Mouse (Mus musculus) embryonic fibroblast, embryonic 13.5 days (primary cell): ENCODE data around the gene Cd83. TPM values are rescaled to one million over a fixed set of nuclear protein-coding genes. Genes with fewer than 3 reads are reported as not detected.

Source experiments
- H3K27ac ChIP-seq: 2 replicates; pipeline ENCODE4 v1.5.1; 2012; ENCODE audit warnings: low read length, control low read depth, inconsistent platforms; ENCODE audit not compliant: insufficient read depth
- H3K4me1 ChIP-seq: 2 replicates; pipeline ENCODE4 v1.6.1; 2011; ENCODE audit warnings: low read length; ENCODE audit not compliant: control insufficient read depth, insufficient read depth
- H3K4me3 ChIP-seq: 2 replicates; pipeline ENCODE4 v1.5.1; 2011; ENCODE audit warnings: mild to moderate bottlenecking, control low read depth, low read length; ENCODE audit not compliant: insufficient read depth
- CTCF ChIP-seq: IDR thresholded peaks from 2 replicates; pipeline ENCODE4 v1.5.1; 2011; ENCODE audit warnings: mild to moderate bottlenecking, control low read depth, low read length, moderate library complexity, borderline replicate concordance; ENCODE audit not compliant: insufficient read depth
- POLR2A ChIP-seq: IDR thresholded peaks from 2 replicates; pipeline ENCODE4 v1.6.1; 2011; ENCODE audit warnings: low read depth, mild to moderate bottlenecking, control low read depth, low read length, moderate library complexity
- polyA plus RNA-seq: library from polyadenylated mRNA; stranded (reverse); fragments of >200 nt; gene quantifications from 2 replicates; pipeline ENCODE4 v1.2.4, GENCODE M21; 2011; ENCODE audit warnings: low read depth; ENCODE audit not compliant: missing spikeins, insufficient read length

Gene Cd83
- polyA plus RNA-seq, 1 experiment = 0.25 TPM

GRCm38 (mm10) chr13:43828648-43829047 lies 44.1 kb downstream of the Cd83 start:
- H3K4me1 ChIP-seq = no peaks in the 10 kb centered on the region
- no peak overlapping the region for H3K27ac ChIP-seq
- no peak overlapping the region for H3K4me3 ChIP-seq
- no peak for TF ChIP-seq POLR2A
- no peak for TF ChIP-seq CTCF

- TF ChIP-seq POLR2A (no peak), CTCF (no peak)
- Histone ChIP-seq H3K4me3 (no peak overlapping the region), H3K4me1 (no peaks in the 10 kb centered on the region), H3K27ac (no peak overlapping the region)
Observed at GRCm38 (mm10) chr13:43830892-43831673, 46.5 kb downstream of the Cd83 start.

- TF ChIP-seq POLR2A = no peak
- TF ChIP-seq CTCF = no peak
- no peak overlapping the region for H3K27ac ChIP-seq
Observed at GRCm38 (mm10) chr13:43832731-43833130, 48.2 kb downstream of the Cd83 start.

GRCm38 (mm10) chr13:43836376-43836775 lies 51.8 kb downstream of the Cd83 start:
- Histone ChIP-seq H3K27ac (no peak overlapping the region), H3K4me1 (no peaks in the 10 kb centered on the region), H3K4me3 (no peak overlapping the region)
- TF ChIP-seq CTCF = no peak

More at GRCm38 (mm10) chr13:43832731-43833130, 48.2 kb downstream of the Cd83 start:
- Histone ChIP-seq H3K4me1 (no peaks in the 10 kb centered on the region), H3K4me3 (no peak overlapping the region)

- no peaks in the 10 kb centered on the region for H3K4me1 ChIP-seq
- H3K4me3 ChIP-seq = no peak overlapping the region
- TF ChIP-seq CTCF = no peak
- no peak for TF ChIP-seq POLR2A
- H3K27ac ChIP-seq = no peak overlapping the region
Observed at GRCm38 (mm10) chr13:43837812-43838211, 53.2 kb downstream of the Cd83 start.

GRCm38 (mm10) chr13:43845151-43845550 lies 60.6 kb downstream of the Cd83 start:
- TF ChIP-seq CTCF = no peak
- TF ChIP-seq POLR2A = no peak
- Histone ChIP-seq H3K4me3 (no peak overlapping the region), H3K27ac (no peak overlapping the region)

GRCm38 (mm10) chr13:43847186-43847585 lies 62.6 kb downstream of the Cd83 start:
- no peak overlapping the region for H3K27ac ChIP-seq
- TF ChIP-seq POLR2A (no peak), CTCF (no peak)
- no peak overlapping the region for H3K4me3 ChIP-seq
- no peaks in the 10 kb centered on the region for H3K4me1 ChIP-seq

More at GRCm38 (mm10) chr13:43845151-43845550, 60.6 kb downstream of the Cd83 start:
- H3K4me1 ChIP-seq = no peaks in the 10 kb centered on the region

- Histone ChIP-seq H3K4me3 (no peak overlapping the region), H3K27ac (no peak overlapping the region)
- TF ChIP-seq POLR2A = no peak
- no peak for TF ChIP-seq CTCF
Observed at GRCm38 (mm10) chr13:43849816-43850215, 65.2 kb downstream of the Cd83 start.

GRCm38 (mm10) chr13:43851108-43851507 lies 66.5 kb downstream of the Cd83 start:
- Histone ChIP-seq H3K4me3 (no peak overlapping the region), H3K27ac (no peak overlapping the region), H3K4me1 (no peaks in the 10 kb centered on the region)
- TF ChIP-seq POLR2A (no peak), CTCF (no peak)

More at GRCm38 (mm10) chr13:43849816-43850215, 65.2 kb downstream of the Cd83 start:
- H3K4me1 ChIP-seq = no peaks in the 10 kb centered on the region

Other genes starting within 250 kb of the Cd83 start
- gene Mcur1, start 224.6 kb upstream of the Cd83 start, polyA plus RNA-seq = 11.8 and 14.1 TPM in 2 replicates
- gene Rnf182, start 169.1 kb upstream of the Cd83 start, polyA plus RNA-seq = 0.47 TPM in 1 of 2 replicates, not detected in the other